Mouse (Mus musculus): ENCODE measurements around the gene Avpi1.

- TF ChIP-seq CTCF (IDR thresholded peaks at IDR 0.05; ENCODE audit: control insufficient read depth, insufficient read depth, insufficient replicate concordance, low read depth, low read length): no peak
- TF ChIP-seq POLR2A (IDR thresholded peaks at IDR 0.05; ENCODE audit: control insufficient read depth, low read depth, low read length): no peak
Observed at GRCm38 (mm10) chr19:42130294-42130606, 1.4 kb upstream of the Avpi1 start.
